Mouse (Mus musculus): ENCODE data around the gene Cep97. TPM values are rescaled to one million over a fixed set of nuclear protein-coding genes. Genes with fewer than 3 reads are reported as not detected.

The Cep97 gene
- total RNA-seq, 1 experiment: 12.5 TPM

DNA sequence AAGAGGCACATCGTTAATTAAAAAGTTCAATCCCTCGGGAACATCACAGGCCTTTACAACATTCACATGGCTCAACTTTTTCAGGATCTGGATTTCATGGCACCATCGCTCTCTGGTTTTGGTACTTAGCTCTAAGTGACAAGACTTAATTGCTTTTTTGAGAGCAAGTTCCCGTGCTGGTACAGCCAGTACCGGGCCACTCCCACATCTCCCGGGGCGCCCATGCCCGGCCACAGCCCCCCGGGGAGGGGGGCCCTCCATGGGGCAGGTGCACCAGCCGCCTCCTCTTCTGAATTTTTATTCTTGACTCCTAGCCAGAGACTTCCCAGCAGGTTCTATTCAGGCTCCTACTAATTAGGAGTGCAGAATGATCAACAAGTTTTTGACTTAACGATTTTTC, 50.4 kb downstream of the Cep97 start:
- TF ChIP-seq MAFK (IDR thresholded peaks at IDR 0.05; ENCODE audit: insufficient read depth, low read depth, low read length) (no peak), HCFC1 (IDR thresholded peaks at IDR 0.05; ENCODE audit: borderline replicate concordance, insufficient read depth, low read length) (no peak), CHD2 (IDR thresholded peaks at IDR 0.05; ENCODE audit: low read depth, low read length) (no peak), ZNF384 (IDR thresholded peaks at IDR 0.05; ENCODE audit: low read depth, low read length) (no peak), ZC3H11A (IDR thresholded peaks at IDR 0.05; ENCODE audit: borderline replicate concordance, low read depth, low read length) (no peak)

DNA sequence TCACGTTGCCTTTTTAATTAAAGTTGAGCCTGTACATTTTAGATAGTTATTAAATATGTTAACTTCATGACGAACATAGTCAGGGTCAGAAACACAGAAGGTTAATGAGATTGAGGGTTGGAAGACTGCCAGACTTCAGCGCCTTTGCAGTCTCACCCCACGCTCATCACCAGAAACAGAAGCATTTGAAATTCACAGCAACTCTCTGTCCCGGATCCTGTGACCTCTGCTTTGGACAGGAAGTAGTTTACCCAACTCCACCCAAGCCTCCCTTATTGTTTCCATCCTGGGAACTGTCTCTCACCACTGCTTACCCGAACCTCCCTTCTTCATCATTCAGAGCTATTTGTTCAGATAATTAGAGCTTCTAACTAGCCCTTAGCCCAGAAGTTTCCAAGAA, 58.6 kb downstream of the Cep97 start:
- Histone ChIP-seq H3K9me3 (ENCODE audit: control insufficient read depth, insufficient read depth, low read depth, low read length) (no peaks in the 10 kb centered on the region), H3K4me3 (ENCODE audit: insufficient read depth in 1 of 2, low read depth in 1 of 2, low read length in 2 of 2, poor library complexity in 1 of 2, severe bottlenecking in 1 of 2) (no peak overlapping the region), H3K27ac (ENCODE audit: insufficient read depth, low read depth, low read length, poor library complexity, severe bottlenecking) (no peak overlapping the region), H3K9ac (ENCODE audit: insufficient read depth, low read depth, low read length, poor library complexity, severe bottlenecking) (no peak overlapping the region), H3K4me1 (ENCODE audit: control insufficient read depth in 2 of 2, insufficient read depth in 2 of 2, low read length in 2 of 2, poor library complexity in 1 of 2) (peaks cover 3% of the 10 kb centered on the region in 2 experiments; a peak in 2 of 4 replicates), H3K36me3 (ENCODE audit: control insufficient read depth, insufficient read depth, low read length, poor library complexity, severe bottlenecking) (no peaks in the 10 kb centered on the region)
- no peak for TF ChIP-seq HCFC1 (IDR thresholded peaks at IDR 0.05; ENCODE audit: borderline replicate concordance, insufficient read depth, low read length)
- TF ChIP-seq ZC3H11A (IDR thresholded peaks at IDR 0.05; ENCODE audit: borderline replicate concordance, low read depth, low read length): no peak
- no peak for TF ChIP-seq ZNF384 (IDR thresholded peaks at IDR 0.05; ENCODE audit: low read depth, low read length)
- TF ChIP-seq CHD2 (IDR thresholded peaks at IDR 0.05; ENCODE audit: low read depth, low read length): no peak
- TF ChIP-seq MAFK (IDR thresholded peaks at IDR 0.05; ENCODE audit: insufficient read depth, low read depth, low read length): no peak
- DNase-seq (ENCODE audit: low read depth, low spot score): no peak
- in situ Hi-C loops (cut with MboI; ENCODE audit: low sequenced_read_pairs in 2 of 2, unreplicated experiment in 2 of 2): no loop called here

More for the DNA sequence above, 50.4 kb downstream of the Cep97 start:
- Histone ChIP-seq H3K27ac (ENCODE audit: insufficient read depth, low read depth, low read length, poor library complexity, severe bottlenecking) (no peak overlapping the region), H3K9ac (ENCODE audit: insufficient read depth, low read depth, low read length, poor library complexity, severe bottlenecking) (no peak overlapping the region), H3K4me3 (ENCODE audit: insufficient read depth in 1 of 2, low read depth in 1 of 2, low read length in 2 of 2, poor library complexity in 1 of 2, severe bottlenecking in 1 of 2) (no peak overlapping the region), H3K36me3 (ENCODE audit: control insufficient read depth, insufficient read depth, low read length, poor library complexity, severe bottlenecking) (peaks cover 3% of the 10 kb centered on the region; the same call in 1 of the 2 replicates), H3K4me1 (ENCODE audit: control insufficient read depth in 2 of 2, insufficient read depth in 2 of 2, low read length in 2 of 2, poor library complexity in 1 of 2) (peaks cover 0 to 3% of the 10 kb centered on the region in 2 experiments; a peak in 1 of 4 replicates), H3K9me3 (ENCODE audit: control insufficient read depth, insufficient read depth, low read depth, low read length) (no peaks in the 10 kb centered on the region)
- no peak for DNase-seq (ENCODE audit: low read depth, low spot score)
- in situ Hi-C loops (cut with MboI; ENCODE audit: low sequenced_read_pairs in 2 of 2, unreplicated experiment in 2 of 2): no loop called here

- TF ChIP-seq MAFK (IDR thresholded peaks at IDR 0.05; ENCODE audit: insufficient read depth, low read depth, low read length): no peak
- TF ChIP-seq ZC3H11A (IDR thresholded peaks at IDR 0.05; ENCODE audit: borderline replicate concordance, low read depth, low read length): no peak
- TF ChIP-seq ZNF384 (IDR thresholded peaks at IDR 0.05; ENCODE audit: low read depth, low read length): no peak
- no peak for TF ChIP-seq HCFC1 (IDR thresholded peaks at IDR 0.05; ENCODE audit: borderline replicate concordance, insufficient read depth, low read length)
- TF ChIP-seq CHD2 (IDR thresholded peaks at IDR 0.05; ENCODE audit: low read depth, low read length): no peak
- in situ Hi-C loops (cut with MboI; ENCODE audit: low sequenced_read_pairs in 2 of 2, unreplicated experiment in 2 of 2): no loop called here
- H3K4me3 ChIP-seq (ENCODE audit: insufficient read depth in 1 of 2, low read depth in 1 of 2, low read length in 2 of 2, poor library complexity in 1 of 2, severe bottlenecking in 1 of 2): no peak overlapping the region
These were observed 70.8 kb downstream of the Cep97 start for GRCm38 (mm10) chr16:55863832-55864231.

DNA sequence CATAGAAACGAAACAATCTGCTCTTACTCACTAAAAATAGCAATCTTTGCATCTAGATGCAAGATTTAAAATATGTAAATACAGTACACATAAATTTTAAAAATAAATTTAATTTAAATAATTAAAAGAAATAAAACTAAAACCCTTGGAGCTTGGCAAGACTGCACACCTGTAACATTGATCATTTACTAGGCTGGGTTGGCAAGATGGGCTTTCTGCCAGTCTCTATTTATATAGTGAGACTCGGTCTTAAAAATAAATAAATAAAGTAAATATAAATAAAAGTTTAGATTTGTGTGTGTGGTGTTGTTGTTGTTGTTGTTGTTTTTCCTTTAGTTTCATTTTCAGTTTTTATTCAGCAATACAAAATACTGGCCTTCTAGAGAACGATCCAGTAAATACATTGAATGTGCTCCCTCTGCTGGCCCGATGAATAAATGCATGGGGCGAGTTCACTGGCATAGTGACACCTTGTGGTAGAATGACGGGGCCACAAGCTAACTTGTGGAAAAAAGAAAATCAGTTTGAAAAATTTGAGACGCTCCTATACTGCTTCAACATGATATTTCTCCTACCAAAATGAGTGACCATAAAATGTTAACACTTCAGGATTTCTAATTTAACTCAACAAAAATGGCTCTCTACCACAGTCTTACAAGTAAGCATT, 71.4 kb downstream of the Cep97 start:
- in situ Hi-C loops (cut with MboI; ENCODE audit: low sequenced_read_pairs in 2 of 2, unreplicated experiment in 2 of 2): no loop called here
- no peaks in the 10 kb centered on the region; a peak in 1 of 4 replicates for H3K4me1 ChIP-seq (ENCODE audit: control insufficient read depth in 2 of 2, insufficient read depth in 2 of 2, low read length in 2 of 2, poor library complexity in 1 of 2)
- TF ChIP-seq ZC3H11A (IDR thresholded peaks at IDR 0.05; ENCODE audit: borderline replicate concordance, low read depth, low read length) (0 out of 2 replicates have a peak, but pooled peaks have one; percentile 27), ZNF384 (IDR thresholded peaks at IDR 0.05; ENCODE audit: low read depth, low read length) (peak; percentile 53; the same call in 1 of the 2 replicates), HCFC1 (IDR thresholded peaks at IDR 0.05; ENCODE audit: borderline replicate concordance, insufficient read depth, low read length) (no peak)

More at GRCm38 (mm10) chr16:55863832-55864231, 70.8 kb downstream of the Cep97 start:
- no peak for DNase-seq (ENCODE audit: low read depth, low spot score)
- Histone ChIP-seq H3K27ac (ENCODE audit: insufficient read depth, low read depth, low read length, poor library complexity, severe bottlenecking) (no peak overlapping the region), H3K9me3 (ENCODE audit: control insufficient read depth, insufficient read depth, low read depth, low read length) (no peaks in the 10 kb centered on the region), H3K9ac (ENCODE audit: insufficient read depth, low read depth, low read length, poor library complexity, severe bottlenecking) (no peak overlapping the region), H3K4me1 (ENCODE audit: control insufficient read depth in 2 of 2, insufficient read depth in 2 of 2, low read length in 2 of 2, poor library complexity in 1 of 2) (no peaks in the 10 kb centered on the region; a peak in 1 of 4 replicates), H3K36me3 (ENCODE audit: control insufficient read depth, insufficient read depth, low read length, poor library complexity, severe bottlenecking) (no peaks in the 10 kb centered on the region; the same call in 1 of the 2 replicates)

More for the DNA sequence above, 71.4 kb downstream of the Cep97 start:
- no peak overlapping the region for H3K4me3 ChIP-seq (ENCODE audit: insufficient read depth in 1 of 2, low read depth in 1 of 2, low read length in 2 of 2, poor library complexity in 1 of 2, severe bottlenecking in 1 of 2)
- H3K27ac ChIP-seq (ENCODE audit: insufficient read depth, low read depth, low read length, poor library complexity, severe bottlenecking): no peak overlapping the region
- H3K9ac ChIP-seq (ENCODE audit: insufficient read depth, low read depth, low read length, poor library complexity, severe bottlenecking): no peak overlapping the region
- peak; percentile 41 for DNase-seq (ENCODE audit: low read depth, low spot score)
- no peaks in the 10 kb centered on the region for H3K9me3 ChIP-seq (ENCODE audit: control insufficient read depth, insufficient read depth, low read depth, low read length)
- no peaks in the 10 kb centered on the region; the same call in 1 of the 2 replicates for H3K36me3 ChIP-seq (ENCODE audit: control insufficient read depth, insufficient read depth, low read length, poor library complexity, severe bottlenecking)

Data from ES-E14 (cell line).